Mouse (Mus musculus) forebrain, embryonic 12.5 days (tissue): ENCODE measurements around the gene Gstp2. TPM values are rescaled to one million over a fixed set of nuclear protein-coding genes. Genes with fewer than 3 reads are reported as not detected.
"Not testable (repeated sequence)": the region's sequence is repeated elsewhere in the genome, so short reads cannot be mapped to it uniquely, and the experiment has no call there.

ENCODE experiments used
- ATAC-seq: fragments of 200-750 bp; cut with Nextera tagmentation; 2 replicates; pipeline ENCODE4 v1.8.0; 2017; ENCODE audit warnings: moderate TSS enrichment; ENCODE audit not compliant: low FRiP score
- H3K27ac ChIP-seq: fragments of 300-500 bp; sonication (generic); 2 replicates; pipeline ENCODE4 v1.5.1; 2016; ENCODE audit warnings: mild to moderate bottlenecking
- H3K27me3 ChIP-seq: fragments of 300-500 bp; sonication (generic); 2 replicates; pipeline ENCODE4 v1.6.1; 2016; ENCODE audit warnings: mild to moderate bottlenecking
- H3K36me3 ChIP-seq: fragments of 300-500 bp; sonication (generic); replicated peaks from 2 replicates; pipeline ENCODE4 v1.6.1; 2016; ENCODE audit warnings: mild to moderate bottlenecking
- H3K4me1 ChIP-seq: fragments of 300-500 bp; sonication (generic); 2 replicates; pipeline ENCODE4 v1.6.1; 2016
- H3K4me2 ChIP-seq: fragments of 300-500 bp; sonication (generic); 2 replicates; pipeline ENCODE4 v1.6.1; 2016; ENCODE audit warnings: mild to moderate bottlenecking, moderate library complexity
- H3K4me3 ChIP-seq: fragments of 300-500 bp; sonication (generic); replicated peaks from 2 replicates; pipeline ENCODE4 v1.5.1; 2016; ENCODE audit warnings: mild to moderate bottlenecking
- H3K9ac ChIP-seq: fragments of 300-500 bp; sonication (generic); 2 replicates; pipeline ENCODE4 v1.6.1; 2016; ENCODE audit warnings: mild to moderate bottlenecking
- H3K9me3 ChIP-seq: fragments of 300-500 bp; sonication (generic); 2 replicates; pipeline ENCODE4 v1.6.1; 2016
- WGBS: fragments of 180-500 bp; shearing (Covaris S2); methylation state at CpG from one replicate; pipeline ENCODE4 v1.1.7; 2016; 5-methylcytosine and 5-hydroxymethylcytosine counted together
- polyA plus RNA-seq: library from polyadenylated mRNA; unstranded; fragments of >200 nt; fragmentation: Nextera tagmentation; extraction: Ambion mirVana; gene quantifications from 2 replicates; pipeline ENCODE4 v1.2.1, GENCODE M21; 2016

Gstp2 gene
- polyA plus RNA-seq, 1 experiment from 2014 or later = 5.5 TPM

- not testable (repeated sequence) for H3K27me3 ChIP-seq, H3K27ac ChIP-seq, H3K9me3 ChIP-seq, H3K36me3 ChIP-seq, H3K4me2 ChIP-seq, H3K4me3 ChIP-seq, H3K9ac ChIP-seq, ATAC-seq
- 89% methylated on average over 5 of the region's 5 CpGs for WGBS
- H3K4me1 ChIP-seq = peaks cover 11% of the 10 kb centered on the region
Measured at GRCm38 (mm10) chr19:4040941-4041340, 4.9 kb downstream of the Gstp2 start.

- Histone ChIP-seq H3K4me2 (peak within 1 kb of the TSS; percentile 71), H3K9ac (peak within 1 kb of the TSS; percentile 72), H3K36me3 (no peaks in the 10 kb centered on the region; the same call in 1 of the 2 replicates), H3K4me3 (peak within 1 kb of the TSS; percentile 62), H3K27me3 (no peaks in the 10 kb centered on the region), H3K9me3 (no peaks in the 10 kb centered on the region), H3K4me1 (peaks cover 11% of the 10 kb centered on the region), H3K27ac (0 out of 2 replicates have a peak within 1 kb of the TSS, but pooled peaks have one; percentile 65)
- WGBS = 0% methylated on average over 26 of the region's 26 CpGs
- peak; percentile 87 for ATAC-seq
Measured at GRCm38 (mm10) chr19:4037788-4038232, 8.0 kb downstream of the Gstp2 start, which contains the start of gene Gstp1. Gene Gstp1, minus strand, starts transcription at chr19:4037985.

DNA sequence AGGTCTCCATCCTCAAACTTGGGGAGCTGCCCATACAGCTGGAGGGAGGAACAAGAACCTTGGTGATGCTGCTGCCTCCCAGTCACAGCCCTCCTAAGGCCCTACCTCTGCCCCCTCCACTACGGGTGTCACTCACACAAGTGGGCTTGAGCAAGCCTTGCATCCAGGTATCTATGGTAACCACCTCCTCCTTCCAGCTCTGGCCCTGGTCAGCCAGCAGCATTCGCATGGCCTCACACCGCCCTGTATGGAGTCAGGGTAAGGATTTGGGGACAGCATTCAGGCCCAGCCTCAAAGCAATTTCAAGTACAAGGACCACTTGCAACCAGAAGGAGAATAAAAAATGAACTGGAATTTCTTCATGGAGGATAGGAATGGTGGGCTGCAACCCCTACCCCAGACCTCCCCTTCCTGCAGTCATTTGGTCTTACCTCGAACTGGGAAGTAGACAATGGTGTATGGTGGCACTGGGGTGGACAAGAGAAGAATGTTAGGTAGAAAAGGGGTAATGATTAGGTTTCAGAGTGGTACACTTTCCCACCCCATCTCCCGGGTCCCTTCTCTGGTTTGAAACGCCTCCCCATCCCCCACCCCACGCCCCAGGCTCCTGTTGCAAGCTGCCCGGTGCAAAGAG, 8.6 kb downstream of the Gstp2 start:
- H3K9me3 ChIP-seq, H3K36me3 ChIP-seq, H3K27me3 ChIP-seq: not testable (repeated sequence)
- peak overlapping the region; percentile 62 for H3K4me3 ChIP-seq
- 0 out of 2 replicates have a peak overlapping the region, but pooled peaks have one; percentile 65 for H3K27ac ChIP-seq
- peaks cover 11% of the 10 kb centered on the region for H3K4me1 ChIP-seq
- peak overlapping the region; percentile 71 for H3K4me2 ChIP-seq
- peak; percentile 73 for ATAC-seq
- 33% methylated on average over 8 of the region's 8 CpGs for WGBS
- peak overlapping the region; percentile 72 for H3K9ac ChIP-seq

- 84% methylated on average over 12 of the region's 12 CpGs for WGBS
- Histone ChIP-seq H3K4me1 (peaks cover 11% of the 10 kb centered on the region), H3K4me2 (no peak overlapping the region; the same call in 1 of the 2 replicates), H3K9me3 (no peaks in the 10 kb centered on the region), H3K9ac (no peak overlapping the region), H3K36me3 (no peaks in the 10 kb centered on the region; the same call in 1 of the 2 replicates), H3K27ac (no peak overlapping the region), H3K27me3 (no peaks in the 10 kb centered on the region), H3K4me3 (no peak overlapping the region)
- ATAC-seq = no peak; the same call in 1 of the 2 replicates
Measured at GRCm38 (mm10) chr19:4036327-4037045, 9.3 kb downstream of the Gstp2 start.

- Histone ChIP-seq H3K9me3 (no peaks in the 10 kb centered on the region), H3K27ac (no peak overlapping the region), H3K36me3 (no peaks in the 10 kb centered on the region; the same call in 1 of the 2 replicates), H3K27me3 (no peaks in the 10 kb centered on the region), H3K4me3 (no peak overlapping the region), H3K4me1 (peaks cover 11% of the 10 kb centered on the region), H3K9ac (no peak overlapping the region), H3K4me2 (no peak overlapping the region)
- WGBS = 63% methylated on average over 5 of the region's 5 CpGs
- ATAC-seq = no peak
Measured at GRCm38 (mm10) chr19:4033742-4034141, 12.1 kb downstream of the Gstp2 start.

DNA sequence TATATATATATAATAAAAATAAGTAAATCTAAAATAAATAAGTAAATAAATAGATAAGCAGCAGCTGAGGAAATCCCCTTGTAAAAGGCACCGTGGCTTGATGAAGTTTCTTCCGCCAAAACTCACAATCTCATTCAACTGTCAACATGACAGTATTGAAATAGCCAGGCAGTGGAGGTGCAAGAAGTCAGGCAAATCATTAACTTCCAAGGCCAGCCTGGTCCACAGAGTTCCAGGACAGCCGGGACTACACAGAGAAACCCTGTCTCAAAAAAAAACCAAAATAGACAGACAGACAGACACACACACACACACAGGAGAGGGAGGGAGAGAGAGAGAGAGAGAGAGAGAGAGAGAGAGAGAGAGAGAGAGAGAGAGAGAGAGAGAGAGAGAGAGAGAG, 12.5 kb downstream of the Gstp2 start:
- Histone ChIP-seq H3K9me3 (no peaks in the 10 kb centered on the region), H3K9ac (no peak overlapping the region), H3K4me1 (peaks cover 10% of the 10 kb centered on the region), H3K27ac (no peak overlapping the region), H3K4me2 (no peak overlapping the region), H3K27me3 (no peaks in the 10 kb centered on the region), H3K36me3 (no peaks in the 10 kb centered on the region; the same call in 1 of the 2 replicates), H3K4me3 (no peak overlapping the region)
- 85% methylated on average over 3 of the region's 3 CpGs for WGBS
- no peak for ATAC-seq

GRCm38 (mm10) chr19:4032668-4033067, 13.2 kb downstream of the Gstp2 start:
- H3K36me3 ChIP-seq = no peaks in the 10 kb centered on the region; the same call in 1 of the 2 replicates
- no peak overlapping the region for H3K4me2 ChIP-seq
- H3K4me1 ChIP-seq = peaks cover 5% of the 10 kb centered on the region
- no peaks in the 10 kb centered on the region for H3K27me3 ChIP-seq
- H3K9me3 ChIP-seq = no peaks in the 10 kb centered on the region
- H3K27ac ChIP-seq = no peak overlapping the region
- WGBS = 55% methylated on average over 7 of the region's 7 CpGs
- ATAC-seq = no peak
- H3K4me3 ChIP-seq = no peak overlapping the region
- no peak overlapping the region for H3K9ac ChIP-seq

DNA sequence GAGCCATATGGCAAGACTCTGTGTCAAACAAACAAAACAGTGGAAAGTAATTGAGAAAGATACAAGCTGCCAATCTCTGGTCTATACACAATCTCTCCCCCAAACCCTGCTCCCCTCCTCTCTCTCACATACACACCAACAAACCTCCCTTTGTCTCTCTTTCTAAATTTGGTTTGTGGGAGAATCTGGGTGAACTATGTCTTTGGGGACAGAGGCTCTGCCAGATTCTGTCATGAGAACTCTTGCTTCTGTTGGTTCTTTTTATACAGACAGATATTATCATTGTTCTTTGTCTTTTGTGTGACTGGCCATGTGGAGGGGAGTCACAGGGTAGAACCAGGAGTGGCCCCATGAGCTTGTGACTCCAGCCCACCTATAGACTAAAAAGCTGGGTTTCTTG, 18.2 kb downstream of the Gstp2 start:
- no peaks in the 10 kb centered on the region for H3K4me1 ChIP-seq
- H3K4me3 ChIP-seq = no peak overlapping the region
- no peaks in the 10 kb centered on the region for H3K36me3 ChIP-seq
- H3K9me3 ChIP-seq = 0 out of 2 replicates have a peak, but pooled peaks cover 5% of the 10 kb centered on the region
- ATAC-seq = no peak
- no peak overlapping the region for H3K27ac ChIP-seq
- no peaks in the 10 kb centered on the region for H3K27me3 ChIP-seq
- no peak overlapping the region for H3K9ac ChIP-seq
- H3K4me2 ChIP-seq = no peak overlapping the region

DNA sequence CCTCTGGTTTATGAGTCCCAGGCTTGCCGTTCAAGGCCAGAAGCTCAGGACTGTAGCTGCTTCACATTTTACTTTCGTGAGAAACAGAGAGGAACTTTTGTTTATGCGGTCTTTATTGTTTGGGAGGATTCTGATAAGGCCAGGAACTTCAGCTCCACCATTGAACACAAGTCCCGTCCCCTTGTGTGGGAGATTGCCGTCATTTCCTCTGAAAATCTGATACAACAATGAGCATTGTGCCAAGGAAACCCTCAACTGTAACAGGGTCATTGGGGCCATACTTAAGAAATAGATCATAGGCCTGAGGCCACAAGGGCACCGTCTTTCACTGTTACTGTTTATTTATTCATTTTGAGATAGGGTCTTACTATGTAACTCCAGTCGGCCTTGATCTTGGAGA, 22.6 kb downstream of the Gstp2 start:
- WGBS = 81% methylated on average over 7 of the region's 7 CpGs
- Histone ChIP-seq H3K9ac (no peak overlapping the region), H3K27me3 (no peaks in the 10 kb centered on the region), H3K9me3 (0 out of 2 replicates have a peak, but pooled peaks cover 5% of the 10 kb centered on the region), H3K27ac (no peak overlapping the region), H3K4me1 (peaks cover 3% of the 10 kb centered on the region; the same call in 1 of the 2 replicates), H3K36me3 (no peaks in the 10 kb centered on the region), H3K4me3 (no peak overlapping the region), H3K4me2 (no peak overlapping the region)
- ATAC-seq = no peak

GRCm38 (mm10) chr19:4018743-4019583, 26.9 kb downstream of the Gstp2 start:
- Histone ChIP-seq H3K27me3 (peaks cover 5% of the 10 kb centered on the region; the same call in 1 of the 2 replicates), H3K4me1 (peaks cover 3% of the 10 kb centered on the region; the same call in 1 of the 2 replicates), H3K36me3 (no peaks in the 10 kb centered on the region), H3K9me3 (no peaks in the 10 kb centered on the region), H3K27ac (no peak overlapping the region), H3K4me2 (no peak overlapping the region), H3K9ac (no peak overlapping the region), H3K4me3 (no peak overlapping the region)
- ATAC-seq = 0 out of 2 replicates have a peak, but pooled peaks have one; percentile 71
- 37% methylated on average over 18 of the region's 18 CpGs for WGBS

- H3K9me3 ChIP-seq = no peaks in the 10 kb centered on the region
- peaks cover 3% of the 10 kb centered on the region; the same call in 1 of the 2 replicates for H3K4me1 ChIP-seq
- no peak overlapping the region for H3K4me3 ChIP-seq
- ATAC-seq = no peak
- H3K27me3 ChIP-seq = peaks cover 5% of the 10 kb centered on the region; the same call in 1 of the 2 replicates
- H3K36me3 ChIP-seq = no peaks in the 10 kb centered on the region
- no peak overlapping the region for H3K27ac ChIP-seq
- no peak overlapping the region for H3K9ac ChIP-seq
- no peak overlapping the region for H3K4me2 ChIP-seq
- WGBS = 69% methylated on average over 10 of the region's 10 CpGs
Measured at GRCm38 (mm10) chr19:4017921-4018587, 27.8 kb downstream of the Gstp2 start.
